Mouse (Mus musculus) G1E (cell line): Measurements from ENCODE around the gene Pomt1.

Experiments used
- CTCF ChIP-seq: IDR thresholded peaks from 2 replicates; pipeline ENCODE4 v1.5.1; 2012; ENCODE audit warnings: low read depth, low read length, inconsistent platforms, mixed read lengths
- GATA1 ChIP-seq: IDR thresholded peaks from 2 replicates; pipeline ENCODE4 v1.6.1; 2012; ENCODE audit warnings: borderline replicate concordance, low read length, inconsistent platforms, mixed read lengths
- GATA2 ChIP-seq: IDR thresholded peaks from 2 replicates; pipeline ENCODE4 v1.6.1; 2012; ENCODE audit warnings: low read depth, low read length, inconsistent platforms, borderline replicate concordance
- POLR2AphosphoS5 ChIP-seq: IDR thresholded peaks from 2 replicates; pipeline ENCODE4 v1.6.1; 2012; ENCODE audit warnings: low read depth, low read length, inconsistent platforms; ENCODE audit not compliant: insufficient replicate concordance
- TAL1 ChIP-seq: conservative IDR thresholded peaks from 2 replicates; pipeline ENCODE4 v1.6.1; 2012; ENCODE audit warnings: low read depth, low read length, inconsistent platforms, mixed read lengths

GRCm38 (mm10) chr2:32259657-32260417, 23.4 kb downstream of the Pomt1 start, which contains the start of gene Uck1:
- no peak for TF ChIP-seq CTCF
- TF ChIP-seq POLR2AphosphoS5: no peak
- no peak for TF ChIP-seq GATA1
- no peak for TF ChIP-seq GATA2
- TF ChIP-seq TAL1: no peak
